In the genomic region with DNA sequence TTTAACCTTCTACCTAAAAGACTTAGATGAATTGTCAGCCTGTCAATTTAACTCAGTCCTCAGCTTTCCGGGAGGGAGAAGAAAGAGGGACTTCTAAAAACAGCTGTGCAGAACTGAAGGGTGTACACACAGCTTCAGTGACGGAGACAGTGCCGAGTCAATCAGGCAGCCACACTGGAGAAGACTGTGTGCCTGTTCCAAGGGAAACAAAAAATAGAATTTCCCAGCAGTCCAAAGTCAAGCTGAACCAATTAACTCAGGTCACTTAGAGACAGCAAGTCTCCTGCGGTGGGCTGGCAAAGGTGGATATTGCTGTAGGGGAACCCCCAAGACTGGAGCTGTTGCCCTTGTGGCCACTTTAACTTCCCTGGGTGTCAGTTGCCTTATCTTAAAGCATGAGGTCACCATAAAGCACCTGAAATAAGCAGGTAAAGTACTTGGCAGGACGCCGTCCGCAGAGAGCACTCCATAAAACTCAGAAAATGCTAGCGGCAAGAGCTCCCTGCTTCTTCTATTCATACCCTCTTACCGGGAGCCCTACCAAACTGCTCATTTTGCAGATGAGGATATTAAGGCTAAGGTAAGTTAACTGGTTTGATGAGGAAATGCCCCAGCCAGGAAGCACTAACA, we compare ENCODE assay signal across 12 mouse cellular contexts. TPM values are rescaled to one million over a fixed set of nuclear protein-coding genes. Genes with fewer than 3 reads are reported as not detected.
A peak's percentile ranks its signal among the peaks of the same experiment; 100 is the strongest.
DNase-seq lines count a peak whose midpoint lies in the region; ATAC-seq lines count a peak whose summit lies in the region.
"Had no signal": no experiment of that assay in that cellular context is flagged by ENCODE, and none has a peak within 500 bp of the region (broad histone marks: within the 10 kb centered on the region; RNA-seq: fewer than 3 reads in every experiment).

No protein-coding gene starts in this region.

- no peak for ATAC-seq in kidney, embryonic 15.5 days (replicated peaks; ENCODE audit: low FRiP score)
- no peak for ATAC-seq in embryonic facial prominence, embryonic 14.5 days (ENCODE audit: low read depth)
- ATAC-seq in liver, embryonic 12.5 days = no peak

- H3K4me2 ChIP-seq in kidney, embryonic 15.5 days = peak overlapping the region; percentile 91
- H3K4me2 ChIP-seq in embryonic facial prominence, embryonic 14.5 days (ENCODE audit: low read depth, low read length) = no peak overlapping the region
- no peak overlapping the region for H3K4me2 ChIP-seq in liver, embryonic 12.5 days
- H3K4me2 ChIP-seq: midbrain, embryonic 12.5 days had no signal

- peaks cover 61% of the 10 kb centered on the region for H3K4me1 ChIP-seq in kidney, embryonic 15.5 days
- 0 out of 2 replicates have a peak, but pooled peaks cover 3% of the 10 kb centered on the region for H3K4me1 ChIP-seq in embryonic facial prominence, embryonic 14.5 days (ENCODE audit: control insufficient read depth, insufficient read depth, low read length)
- H3K4me1 ChIP-seq in liver, embryonic 12.5 days = peaks cover 83% of the 10 kb centered on the region

- DNase-seq in kidney, adult 11 months = no peak
- DNase-seq in embryonic facial prominence, embryonic 14.5 days (ENCODE audit: low spot score) = peak; percentile 31
- DNase-seq in lung, postnatal 4 days = peak; percentile 51 to 78
- no peak for DNase-seq in urinary bladder, postnatal 14 days (ENCODE audit: low spot score)
- DNase-seq in left cerebral cortex, postnatal 25 days (ENCODE audit: low spot score in 2 of 2) = no peak
- DNase-seq: gastrocnemius, postnatal 25 days; heart, postnatal 4 days; thymus, postnatal 25 days had no signal

- H3K27me3 ChIP-seq in kidney, embryonic 15.5 days = no peaks in the 10 kb centered on the region
- H3K27me3 ChIP-seq in embryonic facial prominence, embryonic 14.5 days (replicated peaks; ENCODE audit: control insufficient read depth, insufficient read depth, low read length) = no peaks in the 10 kb centered on the region
- H3K27me3 ChIP-seq in liver, embryonic 12.5 days (replicated peaks) = no peaks in the 10 kb centered on the region

- peak overlapping the region; percentile 67 for H3K4me3 ChIP-seq in kidney, embryonic 15.5 days (replicated peaks)
- no peak overlapping the region for H3K4me3 ChIP-seq in embryonic facial prominence, embryonic 14.5 days (ENCODE audit: low read depth, low read length)
- H3K4me3 ChIP-seq in liver, embryonic 12.5 days = no peak overlapping the region
- H3K4me3 ChIP-seq: midbrain, embryonic 12.5 days; neural tube, embryonic 12.5 days had no signal

- no peaks in the 10 kb centered on the region for H3K9me3 ChIP-seq in kidney, embryonic 15.5 days (replicated peaks)
- no peaks in the 10 kb centered on the region for H3K9me3 ChIP-seq in embryonic facial prominence, embryonic 14.5 days (ENCODE audit: control insufficient read depth, low read length)
- no peaks in the 10 kb centered on the region for H3K9me3 ChIP-seq in liver, embryonic 12.5 days (replicated peaks)
- H3K9me3 ChIP-seq: midbrain, embryonic 12.5 days; neural tube, embryonic 12.5 days had no signal

- H3K27ac ChIP-seq in kidney, embryonic 15.5 days = peak overlapping the region; percentile 73
- H3K27ac ChIP-seq in embryonic facial prominence, embryonic 14.5 days (replicated peaks; ENCODE audit: low read depth, low read length) = no peak overlapping the region
- no peak overlapping the region; the same call in 1 of the 2 replicates for H3K27ac ChIP-seq in liver, embryonic 12.5 days
- H3K27ac ChIP-seq: midbrain, embryonic 12.5 days; neural tube, embryonic 12.5 days had no signal

- WGBS in kidney, embryonic 15.5 days = 70% methylated on average over 9 of the region's 9 CpGs
- 66% methylated on average over 9 of the region's 9 CpGs for WGBS in embryonic facial prominence, embryonic 14.5 days
- WGBS in liver, embryonic 12.5 days (ENCODE audit: insufficient replicate concordance) = 88% methylated on average over 9 of the region's 9 CpGs

- no peaks in the 10 kb centered on the region for H3K36me3 ChIP-seq in kidney, embryonic 15.5 days
- no peaks in the 10 kb centered on the region for H3K36me3 ChIP-seq in embryonic facial prominence, embryonic 14.5 days (ENCODE audit: control insufficient read depth, insufficient read depth, low read length)
- peaks cover 20% of the 10 kb centered on the region for H3K36me3 ChIP-seq in liver, embryonic 12.5 days
- H3K36me3 ChIP-seq: midbrain, embryonic 12.5 days; neural tube, embryonic 12.5 days had no signal

- intact Hi-C loops in left cerebral cortex, postnatal 25 days (cut with DNase I) = no loop called here

- 0 out of 2 replicates have a peak overlapping the region, but pooled peaks have one; percentile 10 for H3K9ac ChIP-seq in kidney, embryonic 15.5 days
- H3K9ac ChIP-seq in embryonic facial prominence, embryonic 14.5 days (ENCODE audit: low read depth, low read length) = no peak overlapping the region
- 0 out of 2 replicates have a peak overlapping the region, but pooled peaks have one; percentile 2 for H3K9ac ChIP-seq in liver, embryonic 12.5 days
- H3K9ac ChIP-seq: midbrain, embryonic 12.5 days; neural tube, embryonic 12.5 days had no signal

RNA-seq across cellular contexts. Expression of a gene that starts 4.0 kb away (rescaled TPM):
- polyA plus RNA-seq in kidney, embryonic 15.5 days (2015; fragmentation: Nextera tagmentation; extraction: Ambion mirVana) = 15.8 and 17.3 TPM in 2 replicates
- polyA plus RNA-seq in embryonic facial prominence, embryonic 14.5 days (2014; fragmentation: Nextera tagmentation; extraction: Ambion mirVana) = 4.4 and 4.9 TPM in 2 replicates
- 8.6 and 8.9 TPM in 2 replicates for polyA plus RNA-seq in liver, embryonic 12.5 days (2016; fragmentation: Nextera tagmentation; extraction: Ambion mirVana)
- total RNA-seq in left cerebral cortex, postnatal 25 days (2021) = under 1 TPM; 0.18 to 0.37 TPM

RNA-seq across cellular contexts. Expression of a gene that starts 39.3 kb away (rescaled TPM):
- 11.1 and 12.3 TPM in 2 replicates for polyA plus RNA-seq in kidney, embryonic 15.5 days (2015; fragmentation: Nextera tagmentation; extraction: Ambion mirVana)
- polyA plus RNA-seq in embryonic facial prominence, embryonic 14.5 days (2014; fragmentation: Nextera tagmentation; extraction: Ambion mirVana) = 14.2 and 14.6 TPM in 2 replicates
- polyA plus RNA-seq in liver, embryonic 12.5 days (2016; fragmentation: Nextera tagmentation; extraction: Ambion mirVana) = 4.5 and 4.8 TPM in 2 replicates
- 1 to 10 TPM; 4.3 to 4.7 TPM for total RNA-seq in left cerebral cortex, postnatal 25 days (2021)

Comparison
In these comparisons a context has a peak if more than half of its experiments do, and no peak if none do; other contexts are left out.
1. DNase-seq: peak in embryonic facial prominence, embryonic 14.5 days (single experiment) and lung, postnatal 4 days (2 of 2); none in kidney, adult 11 months (single experiment), urinary bladder, postnatal 14 days (single experiment) and left cerebral cortex, postnatal 25 days (0 of 2).